ENCODE assay signal across 22 mouse cellular contexts in genomic region chr8:85336211-85336933, GRCm38 (mm10). TPM values are rescaled to one million over a fixed set of nuclear protein-coding genes. Genes with fewer than 3 reads are reported as not detected.
A peak's percentile ranks its signal among the peaks of the same experiment; 100 is the strongest.
DNase-seq lines count a peak whose midpoint lies in the region; ATAC-seq and TF ChIP-seq lines count a peak whose summit lies in the region.
"Had no signal": no experiment of that assay in that cellular context is flagged by ENCODE, and none has a peak within 500 bp of the region (broad histone marks: within the 10 kb centered on the region; RNA-seq: fewer than 3 reads in every experiment).

No protein-coding gene starts in this region.

- ATAC-seq in liver, embryonic 12.5 days: no peak
- ATAC-seq in liver, postnatal 0 days: no peak
- 0 out of 2 replicates have a peak, but pooled peaks have one; percentile 30 for ATAC-seq in erythroid progenitor cell, adult 5-6 weeks (replicated peaks; ENCODE audit: low FRiP score, poor library complexity, severe bottlenecking)
- peak; percentile 57 for ATAC-seq in intestine, embryonic 15.5 days
- no peak for ATAC-seq in liver, embryonic 16.5 days (ENCODE audit: low read depth)
- no peak for ATAC-seq in erythroblast, adult 5-6 weeks (replicated peaks; ENCODE audit: low FRiP score, poor library complexity, severe bottlenecking)
- ATAC-seq: forebrain, embryonic 15.5 days; hindbrain, embryonic 16.5 days; inflammation-experienced regulatory T-cells, adult 6 months had no signal

- DNase-seq in liver, postnatal 0 days: no peak
- DNase-seq in limb, embryonic 10.5 days (ENCODE audit: low spot score): no peak
- DNase-seq: adrenal gland, adult 2 months; adrenal gland, postnatal 25 days; cerebellum, adult 2 months; cerebellum, postnatal 10 days; embryo, embryonic 11 days; gastrocnemius, postnatal 10 days; heart, adult 2 months; heart, postnatal 4 days had no signal

- no peaks in the 10 kb centered on the region for H3K27me3 ChIP-seq in liver, embryonic 12.5 days (replicated peaks)
- H3K27me3 ChIP-seq in liver, postnatal 0 days (ENCODE audit: insufficient read depth, low read length): no peaks in the 10 kb centered on the region
- H3K27me3 ChIP-seq in intestine, embryonic 15.5 days (replicated peaks): no peaks in the 10 kb centered on the region
- H3K27me3 ChIP-seq in liver, embryonic 16.5 days (ENCODE audit: control insufficient read depth, insufficient read depth, low read depth, low read length): no peaks in the 10 kb centered on the region
- H3K27me3 ChIP-seq in limb, embryonic 10.5 days (ENCODE audit: low read depth, poor library complexity, severe bottlenecking): no peaks in the 10 kb centered on the region
- H3K27me3 ChIP-seq: embryonic facial prominence, embryonic 12.5 days; forebrain, embryonic 15.5 days; heart, embryonic 12.5 days; hindbrain, embryonic 12.5 days had no signal

- TF ChIP-seq EP300 in liver, postnatal 0 days (IDR thresholded peaks at IDR 0.05; ENCODE audit: low read depth): no peak

- no peak for TF ChIP-seq CTCF in liver, postnatal 0 days (IDR thresholded peaks at IDR 0.05; ENCODE audit: low read depth)

- no peak overlapping the region for H3K9ac ChIP-seq in liver, embryonic 12.5 days
- no peak overlapping the region for H3K9ac ChIP-seq in liver, postnatal 0 days (replicated peaks)
- H3K9ac ChIP-seq in intestine, embryonic 15.5 days: no peak overlapping the region
- H3K9ac ChIP-seq in liver, embryonic 16.5 days (ENCODE audit: low read depth, low read length): no peak overlapping the region
- H3K9ac ChIP-seq: embryonic facial prominence, embryonic 12.5 days; forebrain, embryonic 15.5 days; heart, embryonic 12.5 days; hindbrain, embryonic 12.5 days had no signal

- no peak overlapping the region for H3K4me3 ChIP-seq in liver, embryonic 12.5 days
- H3K4me3 ChIP-seq in liver, postnatal 0 days (ENCODE audit: low read depth, low read length): no peak overlapping the region
- peak overlapping the region; percentile 13; the same call in 1 of the 2 replicates for H3K4me3 ChIP-seq in intestine, embryonic 15.5 days (replicated peaks)
- no peak overlapping the region for H3K4me3 ChIP-seq in liver, embryonic 16.5 days (ENCODE audit: low read depth, low read length)
- no peak overlapping the region for H3K4me3 ChIP-seq in limb, embryonic 10.5 days
- H3K4me3 ChIP-seq: embryonic facial prominence, embryonic 12.5 days; forebrain, embryonic 10.5 days; forebrain, embryonic 15.5 days; heart, adult 2 months; heart, embryonic 12.5 days; hindbrain, embryonic 12.5 days had no signal

- H3K4me2 ChIP-seq in liver, embryonic 12.5 days: no peak overlapping the region
- H3K4me2 ChIP-seq in liver, postnatal 0 days (ENCODE audit: low read depth, low read length): no peak overlapping the region
- peak overlapping the region; percentile 40 for H3K4me2 ChIP-seq in intestine, embryonic 15.5 days (replicated peaks)
- no peak overlapping the region for H3K4me2 ChIP-seq in liver, embryonic 16.5 days (ENCODE audit: low read depth, low read length)
- H3K4me2 ChIP-seq: embryonic facial prominence, embryonic 12.5 days; forebrain, embryonic 15.5 days; heart, embryonic 12.5 days; hindbrain, embryonic 12.5 days had no signal

- WGBS in liver, embryonic 12.5 days (ENCODE audit: insufficient replicate concordance): 72% methylated on average over 6 of the region's 6 CpGs
- 75% methylated on average over 6 of the region's 6 CpGs for WGBS in liver, postnatal 0 days (ENCODE audit: insufficient replicate concordance)
- 63% methylated on average over 6 of the region's 6 CpGs for WGBS in intestine, embryonic 15.5 days
- 68% methylated on average over 6 of the region's 6 CpGs for WGBS in liver, embryonic 16.5 days (ENCODE audit: insufficient replicate concordance)
- 73% methylated on average over 6 of the region's 6 CpGs for WGBS in limb, embryonic 10.5 days

- H3K9me3 ChIP-seq in liver, embryonic 12.5 days (replicated peaks): no peaks in the 10 kb centered on the region
- no peaks in the 10 kb centered on the region for H3K9me3 ChIP-seq in liver, postnatal 0 days (ENCODE audit: low read length)
- H3K9me3 ChIP-seq in intestine, embryonic 15.5 days: no peaks in the 10 kb centered on the region
- no peaks in the 10 kb centered on the region for H3K9me3 ChIP-seq in liver, embryonic 16.5 days (replicated peaks; ENCODE audit: control insufficient read depth, low read length)
- H3K9me3 ChIP-seq in limb, embryonic 10.5 days (replicated peaks): no peaks in the 10 kb centered on the region
- H3K9me3 ChIP-seq: embryonic facial prominence, embryonic 12.5 days; forebrain, embryonic 10.5 days; forebrain, embryonic 15.5 days; heart, embryonic 12.5 days; hindbrain, embryonic 12.5 days had no signal

- peaks cover 57% of the 10 kb centered on the region for H3K36me3 ChIP-seq in liver, embryonic 12.5 days
- peaks cover 3% of the 10 kb centered on the region; the same call in 1 of the 2 replicates for H3K36me3 ChIP-seq in liver, postnatal 0 days (replicated peaks; ENCODE audit: insufficient read depth, low read length)
- H3K36me3 ChIP-seq in intestine, embryonic 15.5 days: no peaks in the 10 kb centered on the region
- peaks cover 16% of the 10 kb centered on the region for H3K36me3 ChIP-seq in liver, embryonic 16.5 days (ENCODE audit: control insufficient read depth, insufficient read depth)
- no peaks in the 10 kb centered on the region for H3K36me3 ChIP-seq in limb, embryonic 10.5 days
- H3K36me3 ChIP-seq: embryonic facial prominence, embryonic 12.5 days; forebrain, embryonic 10.5 days; forebrain, embryonic 15.5 days; hindbrain, embryonic 12.5 days had no signal

- peak overlapping the region; percentile 29 for H3K27ac ChIP-seq in liver, embryonic 12.5 days
- H3K27ac ChIP-seq in liver, postnatal 0 days (ENCODE audit: low read depth): no peak overlapping the region
- H3K27ac ChIP-seq in intestine, embryonic 15.5 days: peak overlapping the region; percentile 71
- peak overlapping the region; percentile 29; the same call in 1 of the 2 replicates for H3K27ac ChIP-seq in liver, embryonic 16.5 days (ENCODE audit: low read length)
- no peak overlapping the region for H3K27ac ChIP-seq in limb, embryonic 10.5 days
- H3K27ac ChIP-seq: embryonic facial prominence, embryonic 12.5 days; forebrain, embryonic 10.5 days; forebrain, embryonic 15.5 days; heart, adult 2 months; hindbrain, embryonic 12.5 days had no signal

- peaks cover 21% of the 10 kb centered on the region for H3K4me1 ChIP-seq in liver, embryonic 12.5 days
- peaks cover 6% of the 10 kb centered on the region; the same call in 1 of the 2 replicates for H3K4me1 ChIP-seq in liver, postnatal 0 days (ENCODE audit: insufficient read depth)
- peaks cover 3% of the 10 kb centered on the region; the same call in 1 of the 2 replicates for H3K4me1 ChIP-seq in intestine, embryonic 15.5 days (replicated peaks)
- peaks cover 19% of the 10 kb centered on the region for H3K4me1 ChIP-seq in liver, embryonic 16.5 days (ENCODE audit: control insufficient read depth, low read depth, low read length)
- peaks cover 12% of the 10 kb centered on the region for H3K4me1 ChIP-seq in limb, embryonic 10.5 days
- H3K4me1 ChIP-seq: embryonic facial prominence, embryonic 12.5 days; forebrain, embryonic 15.5 days; heart, embryonic 12.5 days had no signal

RNA-seq across cellular contexts. Expression of gene Vps35, which starts 36.8 kb away (rescaled TPM):
- 129 and 133 TPM in 2 replicates for polyA plus RNA-seq in liver, embryonic 12.5 days (2016; fragmentation: Nextera tagmentation; extraction: Ambion mirVana)
- polyA plus RNA-seq in liver, postnatal 0 days (2015; fragmentation: Nextera tagmentation; extraction: Ambion mirVana): 48.1 and 54.6 TPM in 2 replicates
- total RNA-seq in erythroid progenitor cell, adult 5-6 weeks (2015; ENCODE audit: low replicate concordance): 89.0 and 125 TPM in 2 replicates
- total RNA-seq in erythroid progenitor cell, adult 5-6 weeks (2017; ENCODE audit: low replicate concordance): 85.3 and 118 TPM in 2 replicates
- 167 and 190 TPM in 2 replicates for polyA plus RNA-seq in intestine, embryonic 15.5 days (2015; fragmentation: Nextera tagmentation; extraction: Ambion mirVana)
- 88.1 and 93.8 TPM in 2 replicates for polyA plus RNA-seq in liver, embryonic 16.5 days (2015; fragmentation: Nextera tagmentation; extraction: Ambion mirVana)
- 128 and 137 TPM in 2 replicates for polyA plus RNA-seq in limb, embryonic 10.5 days (2016; fragmentation: Nextera tagmentation; extraction: Ambion mirVana)
- 54.8 and 68.4 TPM in 2 replicates for total RNA-seq in erythroblast, adult 5-6 weeks (2015; ENCODE audit: low replicate concordance)
- total RNA-seq in erythroblast, adult 5-6 weeks (2017; ENCODE audit: low replicate concordance): 50.0 and 53.9 TPM in 2 replicates

RNA-seq across cellular contexts. Expression of gene Orc6, which starts 36.9 kb away (rescaled TPM):
- polyA plus RNA-seq in liver, embryonic 12.5 days (2016; fragmentation: Nextera tagmentation; extraction: Ambion mirVana): 111 and 117 TPM in 2 replicates
- polyA plus RNA-seq in liver, postnatal 0 days (2015; fragmentation: Nextera tagmentation; extraction: Ambion mirVana): 40.1 and 46.3 TPM in 2 replicates
- total RNA-seq in erythroid progenitor cell, adult 5-6 weeks (2015; ENCODE audit: low replicate concordance): 132 and 186 TPM in 2 replicates
- total RNA-seq in erythroid progenitor cell, adult 5-6 weeks (2017; ENCODE audit: low replicate concordance): 128 and 184 TPM in 2 replicates
- polyA plus RNA-seq in intestine, embryonic 15.5 days (2015; fragmentation: Nextera tagmentation; extraction: Ambion mirVana): 91.1 and 97.2 TPM in 2 replicates
- 68.3 and 78.3 TPM in 2 replicates for polyA plus RNA-seq in liver, embryonic 16.5 days (2015; fragmentation: Nextera tagmentation; extraction: Ambion mirVana)
- 156 and 158 TPM in 2 replicates for polyA plus RNA-seq in limb, embryonic 10.5 days (2016; fragmentation: Nextera tagmentation; extraction: Ambion mirVana)
- total RNA-seq in erythroblast, adult 5-6 weeks (2015; ENCODE audit: low replicate concordance): 38.2 and 48.5 TPM in 2 replicates
- total RNA-seq in erythroblast, adult 5-6 weeks (2017; ENCODE audit: low replicate concordance): 47.6 and 89.5 TPM in 2 replicates

RNA-seq across cellular contexts. Expression of gene Mylk3, which starts 49.8 kb away (rescaled TPM):
- polyA plus RNA-seq in liver, embryonic 12.5 days (2016; fragmentation: Nextera tagmentation; extraction: Ambion mirVana): 40.7 and 42.5 TPM in 2 replicates
- polyA plus RNA-seq in liver, postnatal 0 days (2015; fragmentation: Nextera tagmentation; extraction: Ambion mirVana): 21.2 and 24.2 TPM in 2 replicates
- total RNA-seq in erythroid progenitor cell, adult 5-6 weeks (2015; ENCODE audit: low replicate concordance): 38.2 and 58.7 TPM in 2 replicates
- total RNA-seq in erythroid progenitor cell, adult 5-6 weeks (2017; ENCODE audit: low replicate concordance): 150 and 159 TPM in 2 replicates
- polyA plus RNA-seq in intestine, embryonic 15.5 days (2015; fragmentation: Nextera tagmentation; extraction: Ambion mirVana): 11.0 and 11.2 TPM in 2 replicates
- 66.3 and 66.8 TPM in 2 replicates for polyA plus RNA-seq in liver, embryonic 16.5 days (2015; fragmentation: Nextera tagmentation; extraction: Ambion mirVana)
- 0.93 TPM in 2 replicates for polyA plus RNA-seq in limb, embryonic 10.5 days (2016; fragmentation: Nextera tagmentation; extraction: Ambion mirVana)
- total RNA-seq in erythroblast, adult 5-6 weeks (2015; ENCODE audit: low replicate concordance): 48.0 and 94.9 TPM in 2 replicates
- total RNA-seq in erythroblast, adult 5-6 weeks (2017; ENCODE audit: low replicate concordance): 229 and 257 TPM in 2 replicates
- polyA plus RNA-seq: inflammation-experienced regulatory T-cells, adult 6 months had no signal

Comparison
In these comparisons a context has a peak if more than half of its experiments do, and no peak if none do; other contexts are left out.
1. H3K27ac ChIP-seq: peak in liver, embryonic 12.5 days (single experiment), intestine, embryonic 15.5 days (single experiment) and liver, embryonic 16.5 days (single experiment); none in liver, postnatal 0 days (single experiment) and limb, embryonic 10.5 days (single experiment).
2. ATAC-seq: peak in erythroid progenitor cell, adult 5-6 weeks (single experiment) and intestine, embryonic 15.5 days (single experiment); none in liver, embryonic 12.5 days (single experiment), liver, postnatal 0 days (single experiment), liver, embryonic 16.5 days (single experiment) and erythroblast, adult 5-6 weeks (single experiment).